Mouse (Mus musculus): ENCODE results near the gene Tpte. TPM values are rescaled to one million over a fixed set of nuclear protein-coding genes. Genes with fewer than 3 reads are reported as not detected.

Gene Tpte
- polyA plus RNA-seq (2015; fragmentation: Nextera tagmentation; extraction: Ambion mirVana), result not detected in 2 replicates

DNA sequence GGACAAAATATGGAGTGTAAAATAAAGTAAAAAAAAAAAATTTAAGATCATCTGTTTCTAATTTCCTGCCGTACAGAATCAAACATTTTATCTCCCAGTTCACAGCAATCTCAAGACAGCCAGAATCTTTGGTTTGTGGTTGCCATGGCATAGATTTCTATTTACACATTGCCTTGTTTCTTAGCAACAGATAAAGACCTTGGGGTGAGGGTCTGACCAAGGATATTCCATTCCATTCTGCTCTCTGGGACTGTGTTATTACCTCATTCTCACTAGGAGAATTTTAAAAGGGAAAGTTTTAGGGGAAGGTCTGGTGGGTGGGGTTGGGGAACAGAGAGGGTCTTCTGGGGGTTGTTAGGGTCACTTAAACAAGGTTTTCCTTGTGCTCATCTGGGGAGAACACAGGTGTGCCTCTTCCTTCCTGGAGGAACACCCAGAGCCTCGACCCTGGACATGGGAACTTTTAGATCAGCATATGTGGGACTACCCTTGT, at the start of gene Tpte:
TSS of gene Tpte (plus strand) at position 443 of the 493 bp plus-strand sequence.
- Histone ChIP-seq H3K36me3 (replicated peaks; ENCODE audit: insufficient read depth, low read length) (no peaks in the 10 kb centered on the region), H3K27me3 (ENCODE audit: insufficient read depth, low read length) (no peaks in the 10 kb centered on the region), H3K27ac (ENCODE audit: low read depth) (no peak within 1 kb of the TSS), H3K4me1 (ENCODE audit: insufficient read depth) (no peaks in the 10 kb centered on the region), H3K9me3 (ENCODE audit: low read length) (no peaks in the 10 kb centered on the region), H3K4me3 (ENCODE audit: low read depth, low read length) (no peak within 1 kb of the TSS), H3K9ac (replicated peaks) (no peak within 1 kb of the TSS), H3K4me2 (ENCODE audit: low read depth, low read length) (no peak within 1 kb of the TSS)
- DNase-seq (no peak), ATAC-seq (no peak)
- WGBS (ENCODE audit: insufficient replicate concordance), result 64% methylated on average over 2 of the region's 2 CpGs
- no peak for TF ChIP-seq EP300 (IDR thresholded peaks at IDR 0.05; ENCODE audit: low read depth)
- no peak for TF ChIP-seq CTCF (IDR thresholded peaks at IDR 0.05; ENCODE audit: low read depth)

DNA sequence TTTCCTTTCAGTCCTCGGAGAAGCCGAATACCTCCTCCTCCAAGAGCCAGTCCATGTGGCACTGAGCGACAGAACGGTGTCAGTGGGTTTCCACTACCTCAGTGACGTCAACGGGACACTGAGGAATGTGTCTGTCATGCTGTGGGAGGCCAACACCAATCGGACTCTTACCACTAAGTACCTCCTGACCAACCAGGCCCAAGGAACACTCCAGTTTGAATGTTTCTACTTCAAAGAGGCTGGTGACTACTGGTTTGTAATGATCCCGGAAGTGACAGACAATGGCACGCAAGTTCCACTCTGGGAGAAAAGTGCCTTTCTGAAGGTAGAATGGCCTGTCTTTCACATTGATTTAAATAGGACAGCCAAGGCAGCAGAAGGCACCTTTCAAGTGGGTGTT, 40.3 kb upstream of the Tpte start:
- Histone ChIP-seq H3K4me1 (ENCODE audit: insufficient read depth) (no peaks in the 10 kb centered on the region), H3K27ac (ENCODE audit: low read depth) (no peak overlapping the region), H3K4me2 (ENCODE audit: low read depth, low read length) (no peak overlapping the region), H3K4me3 (ENCODE audit: low read depth, low read length) (no peak overlapping the region), H3K27me3 (ENCODE audit: insufficient read depth, low read length) (no peaks in the 10 kb centered on the region), H3K9me3 (ENCODE audit: low read length) (no peaks in the 10 kb centered on the region), H3K36me3 (replicated peaks; ENCODE audit: insufficient read depth, low read length) (no peaks in the 10 kb centered on the region), H3K9ac (replicated peaks) (no peak overlapping the region)
- 87% methylated on average over 9 of the region's 9 CpGs for WGBS (ENCODE audit: insufficient replicate concordance)
- DNase-seq, result no peak
- TF ChIP-seq CTCF (IDR thresholded peaks at IDR 0.05; ENCODE audit: low read depth) (no peak), EP300 (IDR thresholded peaks at IDR 0.05; ENCODE audit: low read depth) (no peak)
- ATAC-seq, result no peak

DNA sequence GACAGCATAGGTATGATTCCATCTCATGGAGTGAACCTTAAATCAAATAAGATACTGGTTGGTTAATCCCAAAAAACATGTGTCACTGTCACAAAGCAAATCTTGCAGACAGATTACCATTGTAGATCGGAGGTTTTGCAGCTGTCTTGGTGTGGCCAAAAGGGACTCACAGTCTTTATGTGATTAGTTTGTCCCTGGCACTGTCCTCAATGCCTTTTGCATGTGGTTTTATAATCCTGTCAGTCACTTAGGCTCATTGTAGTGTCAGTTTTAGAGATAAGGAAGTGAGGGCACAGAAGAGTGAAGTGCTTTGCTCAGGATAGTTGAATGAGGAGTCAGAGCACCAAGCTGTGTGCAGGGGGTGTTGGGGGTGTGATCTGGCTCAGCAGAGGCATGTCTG, 37.6 kb upstream of the Tpte start:
- no peak for ATAC-seq
- no peaks in the 10 kb centered on the region for H3K36me3 ChIP-seq (replicated peaks; ENCODE audit: insufficient read depth, low read length)
- DNase-seq, result no peak
- WGBS (ENCODE audit: insufficient replicate concordance), result 41% methylated on average over 1 of the region's 1 CpGs
- H3K27ac ChIP-seq (ENCODE audit: low read depth), result no peak overlapping the region
- no peak overlapping the region for H3K4me2 ChIP-seq (ENCODE audit: low read depth, low read length)
- no peak overlapping the region for H3K4me3 ChIP-seq (ENCODE audit: low read depth, low read length)
- H3K4me1 ChIP-seq (ENCODE audit: insufficient read depth), result no peaks in the 10 kb centered on the region
- no peaks in the 10 kb centered on the region for H3K9me3 ChIP-seq (ENCODE audit: low read length)
- no peak overlapping the region for H3K9ac ChIP-seq (replicated peaks)
- no peak for TF ChIP-seq CTCF (IDR thresholded peaks at IDR 0.05; ENCODE audit: low read depth)
- TF ChIP-seq EP300 (IDR thresholded peaks at IDR 0.05; ENCODE audit: low read depth), result no peak
- H3K27me3 ChIP-seq (ENCODE audit: insufficient read depth, low read length), result no peaks in the 10 kb centered on the region

DNA sequence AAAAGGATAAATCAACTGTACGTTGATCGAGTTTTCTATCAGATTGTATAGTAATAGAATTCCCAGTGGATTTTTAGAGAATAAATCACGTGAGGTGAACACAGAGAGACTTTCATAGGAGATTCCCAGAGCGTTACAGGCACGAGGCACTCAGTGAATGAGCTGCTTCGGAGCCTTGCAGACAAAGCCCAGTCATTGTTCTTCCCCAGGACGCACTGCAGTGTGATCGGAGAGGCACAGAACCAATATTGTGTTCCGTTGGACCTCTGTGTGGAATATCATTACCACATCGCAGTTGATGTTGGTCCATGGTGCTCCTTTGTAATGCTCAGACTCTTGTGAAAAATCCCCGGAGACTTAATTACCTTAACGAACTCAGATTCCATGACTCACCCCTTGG, 35.3 kb upstream of the Tpte start:
- H3K4me2 ChIP-seq (ENCODE audit: low read depth, low read length), result no peak overlapping the region
- no peaks in the 10 kb centered on the region for H3K36me3 ChIP-seq (replicated peaks; ENCODE audit: insufficient read depth, low read length)
- no peaks in the 10 kb centered on the region for H3K4me1 ChIP-seq (ENCODE audit: insufficient read depth)
- H3K9me3 ChIP-seq (ENCODE audit: low read length), result no peaks in the 10 kb centered on the region
- no peaks in the 10 kb centered on the region for H3K27me3 ChIP-seq (ENCODE audit: insufficient read depth, low read length)
- ATAC-seq (no peak), DNase-seq (no peak)
- no peak overlapping the region for H3K9ac ChIP-seq (replicated peaks)
- no peak overlapping the region for H3K27ac ChIP-seq (ENCODE audit: low read depth)
- no peak overlapping the region for H3K4me3 ChIP-seq (ENCODE audit: low read depth, low read length)
- TF ChIP-seq EP300 (IDR thresholded peaks at IDR 0.05; ENCODE audit: low read depth) (no peak), CTCF (IDR thresholded peaks at IDR 0.05; ENCODE audit: low read depth) (no peak)
- 86% methylated on average over 12 of the region's 12 CpGs for WGBS (ENCODE audit: insufficient replicate concordance)

DNA sequence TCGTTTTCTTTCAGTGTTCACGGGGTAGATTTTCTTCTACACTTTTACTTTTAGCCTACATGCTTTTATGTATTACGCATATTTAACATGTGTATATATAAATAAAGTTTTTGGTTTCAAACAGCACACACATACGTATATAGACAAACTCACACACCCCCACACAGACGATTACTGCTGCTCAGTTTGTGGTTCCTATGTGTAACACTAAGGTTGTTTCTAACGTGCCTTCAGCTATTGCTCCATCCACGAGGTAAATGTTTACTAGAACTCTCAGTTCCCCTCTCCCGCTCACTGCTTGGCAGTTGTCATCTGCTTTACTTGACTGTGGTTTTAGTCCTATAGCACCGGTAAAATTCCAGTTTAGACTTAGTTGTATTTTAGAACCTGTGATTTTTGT, 34.2 kb upstream of the Tpte start:
- DNase-seq (peak; percentile 16), ATAC-seq (peak; percentile 99)

DNA sequence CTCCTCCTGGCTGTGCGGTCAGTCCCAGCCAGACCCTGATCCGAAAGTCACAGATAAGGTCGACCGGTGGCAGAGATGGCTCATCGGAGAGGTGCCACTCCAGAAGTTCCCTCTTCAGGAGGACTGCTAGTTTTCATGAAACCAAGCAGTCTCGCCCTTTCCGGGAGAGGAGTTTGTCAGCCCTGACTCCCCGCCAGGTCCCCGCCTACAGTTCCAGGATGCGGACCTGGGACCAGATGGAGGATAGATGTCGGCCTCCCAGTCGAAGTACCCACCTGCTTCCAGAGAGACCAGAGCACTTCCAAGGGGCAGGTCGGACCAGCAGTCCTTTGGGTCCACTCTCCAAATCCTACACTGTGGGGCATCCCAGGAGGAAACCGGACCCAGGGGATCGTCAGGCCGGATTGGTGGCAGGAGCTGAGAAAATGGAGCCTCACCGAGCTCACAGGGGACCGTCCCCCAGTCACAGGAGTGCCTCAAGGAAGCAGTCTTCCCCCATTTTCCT, 24.2 kb upstream of the Tpte start:
- H3K4me2 ChIP-seq (ENCODE audit: low read depth, low read length), result no peak overlapping the region
- ATAC-seq (no peak), DNase-seq (no peak)
- H3K4me1 ChIP-seq (ENCODE audit: insufficient read depth), result peaks cover 10% of the 10 kb centered on the region
- no peaks in the 10 kb centered on the region for H3K27me3 ChIP-seq (ENCODE audit: insufficient read depth, low read length)
- no peak overlapping the region for H3K27ac ChIP-seq (ENCODE audit: low read depth)
- peaks cover 2% of the 10 kb centered on the region; the same call in 1 of the 2 replicates for H3K36me3 ChIP-seq (replicated peaks; ENCODE audit: insufficient read depth, low read length)
- TF ChIP-seq EP300 (IDR thresholded peaks at IDR 0.05; ENCODE audit: low read depth) (no peak), CTCF (IDR thresholded peaks at IDR 0.05; ENCODE audit: low read depth) (no peak)
- H3K9ac ChIP-seq (replicated peaks), result no peak overlapping the region
- H3K9me3 ChIP-seq (ENCODE audit: low read length), result no peaks in the 10 kb centered on the region
- no peak overlapping the region for H3K4me3 ChIP-seq (ENCODE audit: low read depth, low read length)
- 88% methylated on average over 18 of the region's 18 CpGs for WGBS (ENCODE audit: insufficient replicate concordance)

More for the DNA sequence above, 34.2 kb upstream of the Tpte start:
- 0 out of 2 replicates have a peak, but pooled peaks cover 3% of the 10 kb centered on the region for H3K36me3 ChIP-seq (replicated peaks; ENCODE audit: insufficient read depth, low read length)
- no peak overlapping the region for H3K4me2 ChIP-seq (ENCODE audit: low read depth, low read length)
- H3K27ac ChIP-seq (ENCODE audit: low read depth), result peak overlapping the region; percentile 11; the same call in 1 of the 2 replicates
- H3K4me3 ChIP-seq (ENCODE audit: low read depth, low read length), result no peak overlapping the region
- TF ChIP-seq CTCF (IDR thresholded peaks at IDR 0.05; ENCODE audit: low read depth) (no peak), EP300 (IDR thresholded peaks at IDR 0.05; ENCODE audit: low read depth) (peak; percentile 7; the same call in 1 of the 2 replicates)
- no peaks in the 10 kb centered on the region for H3K27me3 ChIP-seq (ENCODE audit: insufficient read depth, low read length)
- H3K4me1 ChIP-seq (ENCODE audit: insufficient read depth), result no peaks in the 10 kb centered on the region
- no peaks in the 10 kb centered on the region; the same call in 1 of the 2 replicates for H3K9me3 ChIP-seq (ENCODE audit: low read length)
- H3K9ac ChIP-seq (replicated peaks), result no peak overlapping the region
- 50% methylated on average over 9 of the region's 9 CpGs for WGBS (ENCODE audit: insufficient replicate concordance)
